In genomic region chr6:135182925-135183324, GRCm38 (mm10) we compare ENCODE assay signal across 14 mouse cellular contexts. TPM values are rescaled to one million over a fixed set of nuclear protein-coding genes. Genes with fewer than 3 reads are reported as not detected.
DNase-seq lines count a peak whose midpoint lies in the region; ATAC-seq and TF ChIP-seq lines count a peak whose summit lies in the region.
"Had no signal": no experiment of that assay in that cellular context is flagged by ENCODE, and none has a peak within 500 bp of the region (broad histone marks: within the 10 kb centered on the region; RNA-seq: fewer than 3 reads in every experiment).

No protein-coding gene starts in this region.

- no peak for ATAC-seq in liver, postnatal 0 days
- no peak for ATAC-seq in frontal cortex, adult (ENCODE audit: low TSS enrichment)
- ATAC-seq: activated CD4-positive, CD25-positive, alpha-beta regulatory T cell, adult 4 months; hindbrain, embryonic 16.5 days had no signal

- no peaks in the 10 kb centered on the region for H3K4me1 ChIP-seq in kidney, adult 2 months (ENCODE audit: control insufficient read depth, insufficient read depth, low read length)
- peaks cover 1% of the 10 kb centered on the region; the same call in 1 of the 2 replicates for H3K4me1 ChIP-seq in bone marrow, adult 2 months (ENCODE audit: control insufficient read depth, insufficient read depth, low read length)
- peaks cover 6% of the 10 kb centered on the region; the same call in 1 of the 2 replicates for H3K4me1 ChIP-seq in liver, postnatal 0 days (ENCODE audit: insufficient read depth)

- H3K9ac ChIP-seq in liver, postnatal 0 days (replicated peaks): no peak overlapping the region
- H3K9ac ChIP-seq: neural tube, embryonic 12.5 days had no signal

- H3K36me3 ChIP-seq in kidney, adult 2 months (ENCODE audit: control insufficient read depth, insufficient read depth, low read length): no peaks in the 10 kb centered on the region
- H3K36me3 ChIP-seq in liver, postnatal 0 days (replicated peaks; ENCODE audit: insufficient read depth, low read length): no peaks in the 10 kb centered on the region
- H3K36me3 ChIP-seq: forebrain, embryonic 10.5 days; neural tube, embryonic 12.5 days had no signal

- intact Hi-C loops in left cerebral cortex, adult 2 months (cut with DNase I): no loop called here

- H3K4me3 ChIP-seq in kidney, adult 2 months (ENCODE audit: insufficient read depth, low read depth, low read length): no peak overlapping the region
- no peak overlapping the region for H3K4me3 ChIP-seq in bone marrow, adult 2 months (replicated peaks; ENCODE audit: control insufficient read depth, low read depth, low read length)
- no peak overlapping the region for H3K4me3 ChIP-seq in liver, postnatal 0 days (ENCODE audit: low read depth, low read length)
- no peak overlapping the region for H3K4me3 ChIP-seq in left cerebral cortex, adult 2 months
- H3K4me3 ChIP-seq: forebrain, embryonic 10.5 days; gastrocnemius, adult 2 months; neural tube, embryonic 12.5 days had no signal

- peak; percentile 24; the same call in 1 of the 2 replicates for TF ChIP-seq CTCF in kidney, adult 2 months (conservative IDR thresholded peaks at IDR 0.05; ENCODE audit: insufficient read depth, insufficient read length, low read depth, low read length)
- TF ChIP-seq CTCF in bone marrow, adult 2 months (IDR thresholded peaks at IDR 0.05; ENCODE audit: control insufficient read depth, insufficient read depth, low read length): peak; percentile 42
- peak; percentile 59 for TF ChIP-seq CTCF in liver, postnatal 0 days (IDR thresholded peaks at IDR 0.05; ENCODE audit: low read depth)
- no peak; the same call in 1 of the 2 replicates for TF ChIP-seq CTCF in left cerebral cortex, adult 2 months (IDR thresholded peaks at IDR 0.05)

- H3K9me3 ChIP-seq in liver, postnatal 0 days (ENCODE audit: low read length): no peaks in the 10 kb centered on the region
- H3K9me3 ChIP-seq: forebrain, embryonic 10.5 days; neural tube, embryonic 12.5 days had no signal

- WGBS in kidney, adult 2 months: 44% methylated on average over 5 of the region's 5 CpGs
- 48% methylated on average over 5 of the region's 5 CpGs for WGBS in bone marrow, adult 2 months
- 48% methylated on average over 5 of the region's 5 CpGs for WGBS in liver, postnatal 0 days (ENCODE audit: insufficient replicate concordance)

- no peak for TF ChIP-seq POLR2A in kidney, adult 2 months (IDR thresholded peaks at IDR 0.05; ENCODE audit: low read depth, low read length)
- TF ChIP-seq POLR2A in bone marrow, adult 2 months (IDR thresholded peaks at IDR 0.05; ENCODE audit: borderline replicate concordance, control insufficient read depth, low read depth, low read length): no peak

- TF ChIP-seq EP300 in liver, postnatal 0 days (IDR thresholded peaks at IDR 0.05; ENCODE audit: low read depth): no peak

- H3K4me2 ChIP-seq in liver, postnatal 0 days (ENCODE audit: low read depth, low read length): no peak overlapping the region
- H3K4me2 ChIP-seq: neural tube, embryonic 12.5 days had no signal

- DNase-seq in kidney, adult 2 months: no peak
- DNase-seq in kidney, postnatal 36 days: no peak
- DNase-seq in B cell, adult 2 months: peak; percentile 58 to 60
- peak; percentile 61 for DNase-seq in liver, postnatal 0 days
- DNase-seq in right cerebral cortex, adult 18-20 months: no peak
- DNase-seq in left cerebral cortex, adult 2 months (ENCODE audit: extremely low spot score in 1 of 2, low spot score in 2 of 2): no peak
- DNase-seq: gastrocnemius, adult 2 months; kidney, postnatal 4 days had no signal

- H3K27me3 ChIP-seq in kidney, adult 2 months (replicated peaks; ENCODE audit: control insufficient read depth, insufficient read depth, low read length): 0 out of 2 replicates have a peak, but pooled peaks cover 1% of the 10 kb centered on the region
- H3K27me3 ChIP-seq in liver, postnatal 0 days (ENCODE audit: insufficient read depth, low read length): 0 out of 2 replicates have a peak, but pooled peaks cover 6% of the 10 kb centered on the region
- H3K27me3 ChIP-seq: neural tube, embryonic 12.5 days had no signal

- H3K27ac ChIP-seq in kidney, adult 2 months (ENCODE audit: insufficient read depth, low read depth, low read length): no peak overlapping the region
- no peak overlapping the region for H3K27ac ChIP-seq in bone marrow, adult 2 months (ENCODE audit: control insufficient read depth, insufficient read depth, low read depth, low read length, poor library complexity)
- no peak overlapping the region for H3K27ac ChIP-seq in liver, postnatal 0 days (ENCODE audit: low read depth)
- no peak overlapping the region for H3K27ac ChIP-seq in left cerebral cortex, adult 2 months
- H3K27ac ChIP-seq: forebrain, embryonic 10.5 days; gastrocnemius, adult 2 months; neural tube, embryonic 12.5 days had no signal

RNA-seq across cellular contexts. Expression of gene Fam234b, which starts 14.9 kb away (rescaled TPM):
- 14.2 and 15.6 TPM in 2 replicates for polyA plus RNA-seq in kidney, adult 2 months (2012; rRNA removed)
- 28.7 and 38.2 TPM in 2 replicates for polyA plus RNA-seq in bone marrow, adult 2 months (2011; ENCODE audit: insufficient read depth, insufficient read length, low replicate concordance, missing spikeins)
- 15.4 and 17.1 TPM in 2 replicates for polyA plus RNA-seq in liver, postnatal 0 days (2015; fragmentation: Nextera tagmentation; extraction: Ambion mirVana)
- total RNA-seq in left cerebral cortex, adult 2 months (2021): 100 to 1,000 TPM; 167 to 178 TPM

RNA-seq across cellular contexts. Expression of gene Hebp1, which starts 14.9 kb away (rescaled TPM):
- polyA plus RNA-seq in kidney, adult 2 months (2012; rRNA removed): 71.1 and 82.9 TPM in 2 replicates
- polyA plus RNA-seq in bone marrow, adult 2 months (2011; ENCODE audit: insufficient read depth, insufficient read length, low replicate concordance, missing spikeins): 103 and 178 TPM in 2 replicates
- 94.2 and 108 TPM in 2 replicates for polyA plus RNA-seq in liver, postnatal 0 days (2015; fragmentation: Nextera tagmentation; extraction: Ambion mirVana)
- total RNA-seq in left cerebral cortex, adult 2 months (2021): 10 to 100 TPM; 45.3 to 46.9 TPM

Comparison
In these comparisons a context has a peak if more than half of its experiments do, and no peak if none do; other contexts are left out.
1. DNase-seq: peak in B cell, adult 2 months (2 of 2) and liver, postnatal 0 days (single experiment); none in kidney, adult 2 months (single experiment), kidney, postnatal 36 days (0 of 2), right cerebral cortex, adult 18-20 months (single experiment) and left cerebral cortex, adult 2 months (0 of 2).